Mouse (Mus musculus): ENCODE results near the gene Mrpl53.

The Mrpl53 gene

DNA sequence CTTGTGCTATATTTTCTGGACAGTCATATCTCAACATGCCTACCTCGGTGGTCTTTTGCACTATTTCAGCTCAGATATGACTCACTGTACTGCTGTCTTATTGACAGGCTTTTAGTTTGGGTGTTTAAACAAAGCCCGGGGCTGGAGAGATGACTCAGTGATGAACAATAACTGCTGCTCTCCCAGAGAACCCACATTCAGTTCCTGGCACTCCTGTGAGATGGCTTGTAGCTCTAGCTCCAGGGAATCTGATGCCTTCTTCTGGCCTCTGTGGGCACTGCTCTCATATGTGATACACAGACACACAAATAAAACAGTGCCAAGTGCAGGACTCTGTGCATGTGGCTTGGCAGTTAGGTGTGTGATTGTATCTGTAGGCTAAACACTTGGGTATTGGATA, 36.4 kb downstream of the Mrpl53 start:
- no peak for DNase-seq (ENCODE audit: low read depth, low spot score)

DNA sequence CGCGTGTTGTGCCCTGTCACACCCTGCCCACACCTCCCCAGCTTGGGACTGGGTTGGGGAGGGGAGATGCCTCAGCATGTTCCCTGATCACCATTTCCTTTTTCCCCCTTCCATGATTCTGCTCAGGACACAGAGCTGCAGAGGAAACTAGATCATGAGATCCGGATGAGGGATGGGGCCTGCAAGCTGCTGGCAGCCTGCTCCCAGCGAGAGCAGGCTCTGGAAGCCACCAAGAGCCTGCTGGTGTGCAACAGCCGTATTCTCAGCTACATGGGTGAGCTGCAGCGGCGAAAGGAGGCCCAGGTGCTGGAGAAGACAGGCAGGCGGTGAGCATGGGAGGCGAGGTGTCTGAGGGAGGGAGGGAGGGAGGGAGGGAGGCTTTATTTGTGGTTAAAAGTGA, 37.0 kb downstream of the Mrpl53 start:
- peak; percentile 33 for DNase-seq (ENCODE audit: low read depth, low spot score)

DNA sequence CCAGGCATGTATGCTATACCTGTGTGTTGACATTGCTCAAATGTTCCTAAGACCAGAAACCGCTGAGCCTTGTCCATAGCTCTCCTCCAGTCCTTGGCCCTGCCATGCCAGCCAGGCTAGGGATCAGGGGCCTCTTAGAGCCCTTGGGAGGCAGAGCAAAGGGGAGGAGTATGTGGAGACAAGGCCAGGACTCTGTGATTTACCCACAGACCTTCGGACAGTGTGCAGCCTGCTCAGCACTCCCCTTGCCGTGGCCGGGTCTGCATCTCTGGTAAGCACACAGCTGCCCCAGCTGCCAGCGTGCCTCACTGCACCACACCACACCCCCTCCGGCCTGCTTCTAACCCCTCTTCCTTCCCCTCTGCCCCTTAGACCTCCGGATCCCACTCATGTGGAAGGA, 38.4 kb downstream of the Mrpl53 start:
- no peak for DNase-seq (ENCODE audit: low read depth, low spot score)

DNA sequence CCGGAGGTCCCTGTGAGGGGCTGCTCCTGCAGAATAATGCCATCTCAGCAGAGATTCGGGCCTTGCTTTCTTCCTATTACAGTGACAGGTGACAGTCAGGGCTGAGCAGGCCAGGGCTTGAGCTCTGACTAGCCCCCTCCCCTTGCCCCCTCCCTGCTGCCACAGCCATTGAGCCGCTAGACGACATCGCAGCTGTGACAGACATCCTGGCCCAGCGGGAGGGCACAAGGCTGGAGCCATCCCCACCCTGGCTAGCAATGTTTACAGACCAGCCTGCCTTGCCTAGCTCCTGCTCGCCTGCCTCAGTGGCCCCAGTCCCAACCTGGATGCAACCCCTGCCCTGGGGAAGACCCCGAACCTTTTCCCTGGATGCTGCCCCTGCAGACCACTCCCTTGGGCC, 42.9 kb downstream of the Mrpl53 start:
- peak; percentile 60 for DNase-seq (ENCODE audit: low read depth, low spot score)

DNA sequence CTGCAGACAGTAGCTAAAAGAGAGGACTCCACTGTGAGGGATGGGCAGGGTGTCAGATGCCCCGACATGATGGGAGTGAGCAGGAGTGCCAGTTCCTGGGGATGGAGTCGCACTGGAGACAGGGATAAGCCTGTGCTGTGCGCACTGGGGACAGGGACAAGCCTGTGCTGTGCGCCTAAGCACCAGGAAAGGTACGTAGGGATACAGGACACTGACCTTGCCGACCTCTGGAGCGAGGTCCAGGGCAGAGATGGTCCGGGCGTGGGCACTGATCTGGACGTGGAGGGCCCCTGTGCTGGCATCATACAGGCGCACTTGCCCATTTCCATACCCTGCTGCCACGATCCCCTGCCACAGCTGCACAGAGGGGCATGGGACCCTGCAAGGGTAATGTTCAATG, 44.2 kb downstream of the Mrpl53 start:
- DNase-seq (ENCODE audit: low read depth, low spot score), result no peak

DNA sequence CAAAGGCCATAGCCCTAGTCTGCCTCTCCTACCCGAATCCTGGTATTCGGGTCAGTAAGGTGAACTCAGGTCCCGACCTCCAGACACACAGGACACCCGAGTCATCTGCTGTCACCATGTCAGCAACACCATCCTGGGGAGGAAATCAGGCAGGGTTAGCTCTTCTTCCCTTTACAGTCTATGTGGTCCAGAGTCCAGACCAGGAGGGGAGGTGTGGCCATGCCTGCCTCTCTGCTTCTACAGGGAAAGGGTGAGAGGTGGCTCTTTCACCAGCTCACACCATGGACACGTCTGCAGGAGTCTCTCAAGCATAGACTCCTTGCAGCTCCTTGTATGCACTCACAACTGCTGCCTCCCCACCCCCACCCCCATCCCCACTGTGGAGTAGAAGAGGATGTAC, 44.6 kb downstream of the Mrpl53 start:
- DNase-seq (ENCODE audit: low read depth, low spot score), result no peak

DNA sequence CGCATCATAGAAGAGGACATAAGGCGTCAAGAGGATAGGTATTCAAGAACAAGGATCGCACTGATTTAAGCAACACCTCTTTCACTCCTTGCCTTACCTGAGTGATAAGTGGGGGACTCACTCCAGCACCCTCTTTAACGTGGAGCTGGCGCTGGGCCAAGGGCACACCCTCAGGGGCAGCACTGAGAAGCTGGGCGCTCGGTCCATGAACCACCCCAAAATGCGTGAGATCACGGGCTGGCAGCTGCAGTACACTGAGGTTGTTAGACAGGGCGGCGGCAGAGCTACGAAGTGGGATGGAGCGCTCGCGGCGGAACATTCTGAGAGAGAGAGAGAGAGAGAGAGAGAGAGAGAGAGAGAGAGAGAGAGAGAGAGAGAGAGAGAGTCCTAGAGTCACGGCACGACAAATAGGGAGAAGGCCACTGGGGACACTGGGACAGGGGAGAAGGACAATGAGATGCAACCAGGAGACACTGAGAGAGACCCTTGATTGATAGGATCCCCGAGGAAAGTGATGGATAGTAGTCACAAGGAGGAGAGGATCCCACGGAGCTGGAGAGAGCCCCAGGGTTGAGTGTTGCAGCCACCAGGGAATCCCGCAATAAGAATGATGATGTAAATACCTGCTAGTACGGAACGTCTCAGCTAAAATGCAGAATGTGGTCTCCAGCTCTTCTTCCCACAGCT, 46.9 kb downstream of the Mrpl53 start:
- DNase-seq (ENCODE audit: low read depth, low spot score), result no peak

DNA sequence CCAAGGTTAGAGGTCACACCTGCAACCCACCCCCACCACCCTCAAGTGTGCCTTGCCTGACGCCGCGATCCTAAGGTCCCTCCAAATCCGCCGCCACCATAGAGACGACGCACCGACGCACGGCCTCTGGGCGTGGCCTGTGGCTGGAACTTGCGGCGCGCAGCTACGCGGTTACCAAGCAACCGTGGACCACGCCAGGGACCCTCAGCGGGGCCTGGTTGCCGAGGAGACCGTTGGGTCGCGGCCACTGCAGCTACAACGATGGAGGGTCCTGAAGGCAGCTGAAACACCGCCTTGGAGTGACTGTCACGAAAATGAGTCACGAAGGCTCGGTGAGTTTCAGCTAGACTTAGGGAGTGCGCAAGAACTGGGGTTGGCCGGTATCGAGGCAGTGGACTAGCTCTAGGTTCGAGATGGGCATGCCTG, 47.4 kb downstream of the Mrpl53 start, which contains the start of the genes Wdr54 and 1700003E16Rik:
Gene Wdr54 (minus strand): TSS at position 139 of the 426 bp plus-strand sequence.
Gene 1700003E16Rik (plus strand): TSS at position 146 of the 426 bp plus-strand sequence.
- DNase-seq (ENCODE audit: low read depth, low spot score), result peak; percentile 89

DNA sequence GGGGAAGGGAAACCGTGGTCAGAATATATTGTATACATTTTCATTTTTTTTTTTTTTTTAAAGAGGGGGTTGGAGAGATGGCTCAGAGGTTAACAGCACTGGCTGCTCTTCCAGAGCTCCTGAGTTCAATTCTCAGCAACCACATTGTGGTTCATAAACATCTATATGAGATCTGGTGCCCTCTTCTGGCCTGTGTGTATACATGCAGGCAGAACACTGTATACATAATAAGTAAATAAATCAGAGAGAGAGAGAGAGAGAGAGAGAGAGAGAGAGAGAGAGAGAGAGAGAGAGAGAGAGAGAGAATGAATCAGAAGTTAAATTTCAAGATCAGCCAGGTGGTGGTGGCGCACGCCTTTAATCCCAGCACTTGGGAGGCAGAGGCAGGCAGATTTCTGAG, 50.6 kb downstream of the Mrpl53 start:
- DNase-seq (ENCODE audit: low read depth, low spot score), result peak; percentile 73
